Mouse (Mus musculus): ENCODE results near the gene Vav3.

- no peak for TF ChIP-seq POLR2A (IDR thresholded peaks at IDR 0.05; ENCODE audit: insufficient read depth, low read length)
- TF ChIP-seq CTCF (IDR thresholded peaks at IDR 0.05; ENCODE audit: low read depth, low read length) = no peak
Observed at GRCm38 (mm10) chr3:109652860-109653631, 312.6 kb downstream of the Vav3 start.
